Mouse (Mus musculus): Measurements from ENCODE around the gene Gm37419. TPM values are rescaled to one million over a fixed set of nuclear protein-coding genes. Genes with fewer than 3 reads are reported as not detected.

Gm37419 gene
- total RNA-seq, 2 experiments from 2014 or later = not detected

GRCm38 (mm10) chr16:23979446-23979845 is 8.8 kb upstream of the Gm37419 start:
- DNase-seq (ENCODE audit: low spot score in 2 of 2) = no peak

GRCm38 (mm10) chr16:23980201-23980870 is 7.9 kb upstream of the Gm37419 start:
- no peak for DNase-seq (ENCODE audit: low spot score in 2 of 2)

- no peak for DNase-seq (ENCODE audit: low spot score in 2 of 2)
Observed at GRCm38 (mm10) chr16:23980991-23981720, 7.1 kb upstream of the Gm37419 start.

GRCm38 (mm10) chr16:23981925-23982851 is 6.1 kb upstream of the Gm37419 start:
- DNase-seq (ENCODE audit: low spot score in 2 of 2) = peak in 1 of 2 experiments; percentile 66

GRCm38 (mm10) chr16:23982891-23983588 is 5.2 kb upstream of the Gm37419 start:
- DNase-seq (ENCODE audit: low spot score in 2 of 2) = peak; percentile 42 to 70

GRCm38 (mm10) chr16:23984183-23984582 is 4.1 kb upstream of the Gm37419 start:
- peak; percentile 74 to 83 for DNase-seq (ENCODE audit: low spot score in 2 of 2)

- no peak for DNase-seq (ENCODE audit: low spot score in 2 of 2)
Observed at GRCm38 (mm10) chr16:23984760-23985466, 3.4 kb upstream of the Gm37419 start.

GRCm38 (mm10) chr16:23985467-23985861 is 2.8 kb upstream of the Gm37419 start:
- no peak for DNase-seq (ENCODE audit: low spot score in 2 of 2)

GRCm38 (mm10) chr16:23986176-23986575 is 2.1 kb upstream of the Gm37419 start:
- DNase-seq (ENCODE audit: low spot score in 2 of 2) = no peak

GRCm38 (mm10) chr16:23986871-23987270 is 1.4 kb upstream of the Gm37419 start:
- DNase-seq (ENCODE audit: low spot score in 2 of 2) = no peak

GRCm38 (mm10) chr16:23987341-23988156 is 733 bp upstream of the Gm37419 start:
- DNase-seq (ENCODE audit: low spot score in 2 of 2) = peak in 1 of 2 experiments; percentile 37

- no peak for DNase-seq (ENCODE audit: low spot score in 2 of 2)
Observed at GRCm38 (mm10) chr16:23988157-23988465, 171 bp upstream of the Gm37419 start.

GRCm38 (mm10) chr16:23989209-23990160 is 1.2 kb downstream of the Gm37419 start:
- no peak for DNase-seq (ENCODE audit: low spot score in 2 of 2)

GRCm38 (mm10) chr16:23990161-23990970 is 2.1 kb downstream of the Gm37419 start:
- no peak for DNase-seq (ENCODE audit: low spot score in 2 of 2)

- DNase-seq (ENCODE audit: low spot score in 2 of 2) = peak; percentile 87 to 89
Observed at GRCm38 (mm10) chr16:23991170-23991569, 2.9 kb downstream of the Gm37419 start.

- DNase-seq (ENCODE audit: low spot score in 2 of 2) = no peak
Observed at GRCm38 (mm10) chr16:23991846-23992580, 3.7 kb downstream of the Gm37419 start.
